Mouse (Mus musculus): ENCODE results near the gene Prr18.

Prr18 gene

DNA sequence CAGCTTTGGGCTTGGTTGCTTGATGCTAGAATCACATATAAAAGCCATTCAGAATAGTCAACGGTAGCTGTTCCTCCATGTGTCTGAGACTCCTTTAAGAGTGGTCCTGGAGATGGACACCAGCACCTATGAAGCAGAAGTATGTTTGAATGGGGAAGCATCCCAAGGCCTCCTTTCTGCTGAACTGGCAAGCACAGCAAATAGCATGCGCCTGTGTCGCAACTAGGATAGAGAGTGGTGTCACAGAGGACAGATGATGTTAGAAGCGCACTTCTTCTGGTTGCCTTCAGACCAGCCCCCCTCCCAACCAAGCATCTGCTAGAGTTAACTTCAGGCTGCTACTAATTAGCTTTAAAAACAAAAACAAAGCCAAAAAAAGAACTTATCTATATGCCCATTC lies 53.2 kb downstream of the Prr18 start:
- DNase-seq, result no peak

All from cerebellum, adult 8-10 months (tissue).